Mouse (Mus musculus) bone marrow macrophage, adult 2 months (primary cell): ENCODE results near the gene Mtmr11. TPM values are rescaled to one million over a fixed set of nuclear protein-coding genes. Genes with fewer than 3 reads are reported as not detected.
"Not testable (repeated sequence)": the region's sequence is repeated elsewhere in the genome, so short reads cannot be mapped to it uniquely, and the experiment has no call there.

Experiments
- H3K27ac ChIP-seq: 2 replicates; pipeline ENCODE4 v1.5.1; 2012; ENCODE audit warnings: low read depth, low read length; ENCODE audit not compliant: insufficient read depth
- H3K4me1 ChIP-seq: 2 replicates; pipeline ENCODE4 v1.6.1; 2012; ENCODE audit warnings: low read length; ENCODE audit not compliant: control insufficient read depth, insufficient read depth
- H3K4me3 ChIP-seq: 2 replicates; pipeline ENCODE4 v1.5.1; 2012; ENCODE audit warnings: mild to moderate bottlenecking, low read length, moderate library complexity; ENCODE audit not compliant: insufficient read depth
- CTCF ChIP-seq: IDR thresholded peaks from 2 replicates; pipeline ENCODE4 v1.5.1; 2012; ENCODE audit warnings: low read depth, mild to moderate bottlenecking, low read length, moderate library complexity
- POLR2A ChIP-seq: IDR thresholded peaks from 2 replicates; pipeline ENCODE4 v1.6.1; 2012; ENCODE audit warnings: mild to moderate bottlenecking, low read depth, low read length, borderline replicate concordance
- polyA plus RNA-seq: library from polyadenylated mRNA; stranded (reverse); fragments of >200 nt; gene quantifications from 2 replicates; pipeline ENCODE4 v1.2.4, GENCODE M21; 2012; ENCODE audit not compliant: missing spikeins, insufficient read depth, insufficient read length

The Mtmr11 gene
- polyA plus RNA-seq, 1 experiment = 14.4 TPM

DNA sequence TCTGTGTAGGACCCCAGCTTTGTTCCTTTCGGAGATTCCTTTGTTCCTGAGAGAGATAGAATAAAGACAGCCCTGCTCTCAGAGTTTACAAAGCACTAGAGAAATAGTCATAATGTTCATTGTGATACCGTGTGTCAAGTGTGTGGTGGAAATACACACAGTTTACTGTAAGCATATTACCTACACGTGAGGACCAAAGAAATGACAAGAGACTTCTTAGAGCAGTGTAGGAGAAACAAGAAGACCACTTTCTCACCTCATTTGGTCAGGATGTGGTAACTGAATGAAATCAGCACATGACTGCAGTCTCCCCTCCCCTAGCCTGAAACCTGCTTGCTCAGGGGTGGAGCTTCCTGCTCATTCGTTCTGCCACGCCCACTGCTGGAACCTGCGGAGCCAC lies 36.4 kb downstream of the Mtmr11 start:
- H3K27ac ChIP-seq = no peak overlapping the region
- TF ChIP-seq CTCF (no peak), POLR2A (no peak)
- 0 out of 2 replicates have a peak overlapping the region, but pooled peaks have one; percentile 9 for H3K4me3 ChIP-seq
- peaks cover 11% of the 10 kb centered on the region for H3K4me1 ChIP-seq

DNA sequence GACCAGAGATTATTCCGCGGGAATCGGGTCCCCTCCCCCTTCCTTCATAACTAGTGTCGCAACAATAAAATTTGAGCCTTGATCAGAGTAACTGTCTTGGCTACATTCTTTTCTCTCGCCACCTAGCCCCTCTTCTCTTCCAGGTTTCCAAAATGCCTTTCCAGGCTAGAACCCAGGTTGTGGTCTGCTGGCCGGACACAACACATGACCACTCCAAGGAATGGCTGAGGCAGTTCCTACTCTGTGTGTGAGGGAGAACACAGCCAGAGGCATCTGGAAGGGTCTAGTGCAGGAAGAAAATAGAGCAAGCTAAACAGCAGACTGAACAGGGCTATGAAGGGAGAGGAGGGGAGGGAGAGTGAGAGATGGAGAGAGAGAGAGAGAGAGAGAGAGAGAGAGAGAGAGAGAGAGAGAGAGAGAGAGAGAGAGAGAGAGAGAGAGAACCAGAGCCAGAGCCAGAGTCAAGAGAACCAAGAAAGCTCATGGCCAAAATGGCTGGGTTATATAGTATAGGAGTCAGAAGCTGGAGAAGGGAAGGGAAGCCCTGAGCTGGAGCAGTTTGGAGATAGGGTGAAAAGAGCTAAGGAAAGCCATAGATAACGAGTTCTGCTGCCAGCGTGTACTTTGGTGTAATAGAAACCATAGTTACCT lies 36.9 kb downstream of the Mtmr11 start:
- not testable (repeated sequence) for H3K4me3 ChIP-seq, H3K27ac ChIP-seq
- peaks cover 11% of the 10 kb centered on the region for H3K4me1 ChIP-seq

DNA sequence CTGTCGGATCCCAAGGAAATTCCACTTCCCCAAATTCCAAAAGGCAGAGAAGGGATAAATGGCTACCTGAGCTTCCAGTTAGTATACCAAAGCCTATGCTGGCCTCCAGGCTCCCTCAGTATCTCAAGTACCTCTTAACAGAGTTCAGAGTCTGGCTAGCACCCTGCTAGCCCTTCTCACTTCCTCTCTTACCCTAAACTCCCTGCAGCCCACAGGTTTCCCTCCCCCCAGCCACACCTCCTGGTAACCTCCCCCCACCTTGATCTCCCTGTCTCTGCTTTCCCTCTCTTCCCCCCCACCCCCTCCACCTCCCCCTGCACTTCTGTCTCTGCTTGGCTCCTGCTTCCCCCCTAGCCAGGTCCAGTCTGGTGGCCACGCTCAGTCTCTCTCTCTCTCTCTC lies 37.9 kb downstream of the Mtmr11 start:
- no peak overlapping the region for H3K4me3 ChIP-seq
- H3K4me1 ChIP-seq = peaks cover 11% of the 10 kb centered on the region
- no peak for TF ChIP-seq POLR2A
- no peak for TF ChIP-seq CTCF
- H3K27ac ChIP-seq = no peak overlapping the region

DNA sequence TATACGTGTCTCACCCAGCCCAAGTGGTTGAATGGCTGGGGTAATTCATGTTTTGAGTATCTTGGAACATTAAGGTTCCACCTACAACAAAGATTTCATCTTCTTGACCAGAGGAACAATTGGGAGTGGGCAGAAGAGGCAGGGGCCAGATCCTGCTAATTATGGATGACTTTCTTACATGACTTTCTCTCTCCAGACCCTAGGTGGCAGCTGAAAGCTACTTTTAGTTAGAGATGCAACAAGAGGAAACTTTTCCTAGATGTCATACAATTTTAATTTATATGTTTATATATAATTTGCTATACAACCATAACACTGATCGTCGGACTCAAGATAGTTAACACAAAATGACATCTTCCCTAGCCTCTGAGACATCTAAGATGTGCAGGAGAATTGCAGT lies 46.0 kb downstream of the Mtmr11 start:
- Histone ChIP-seq H3K27ac (no peak overlapping the region), H3K4me3 (no peak overlapping the region), H3K4me1 (no peaks in the 10 kb centered on the region)
- TF ChIP-seq CTCF (no peak), POLR2A (no peak)

DNA sequence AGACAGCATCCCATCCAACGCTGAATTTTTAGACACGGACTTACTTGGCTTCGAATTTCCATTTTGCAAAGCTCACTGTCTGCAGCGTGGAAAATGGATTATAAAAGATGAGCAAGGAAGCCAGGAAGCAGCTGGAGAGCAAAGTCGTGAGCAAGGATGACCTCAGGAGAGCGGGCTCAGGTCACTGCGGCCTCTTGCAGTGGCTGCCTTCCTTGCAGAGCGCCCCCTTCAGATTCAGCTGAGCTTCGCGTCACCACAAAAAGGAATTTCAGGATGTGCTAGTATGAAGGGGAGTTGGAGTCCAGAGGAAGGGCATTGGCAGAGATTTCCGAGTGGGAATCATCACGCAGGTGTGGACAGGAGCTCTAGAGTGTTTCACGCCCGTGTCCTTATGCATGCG lies 47.4 kb downstream of the Mtmr11 start:
- H3K27ac ChIP-seq = no peak overlapping the region
- H3K4me1 ChIP-seq = peaks cover 3% of the 10 kb centered on the region; the same call in 1 of the 2 replicates
- no peak overlapping the region for H3K4me3 ChIP-seq
- TF ChIP-seq CTCF (0 out of 2 replicates have a peak, but pooled peaks have one; percentile 13), POLR2A (no peak)

DNA sequence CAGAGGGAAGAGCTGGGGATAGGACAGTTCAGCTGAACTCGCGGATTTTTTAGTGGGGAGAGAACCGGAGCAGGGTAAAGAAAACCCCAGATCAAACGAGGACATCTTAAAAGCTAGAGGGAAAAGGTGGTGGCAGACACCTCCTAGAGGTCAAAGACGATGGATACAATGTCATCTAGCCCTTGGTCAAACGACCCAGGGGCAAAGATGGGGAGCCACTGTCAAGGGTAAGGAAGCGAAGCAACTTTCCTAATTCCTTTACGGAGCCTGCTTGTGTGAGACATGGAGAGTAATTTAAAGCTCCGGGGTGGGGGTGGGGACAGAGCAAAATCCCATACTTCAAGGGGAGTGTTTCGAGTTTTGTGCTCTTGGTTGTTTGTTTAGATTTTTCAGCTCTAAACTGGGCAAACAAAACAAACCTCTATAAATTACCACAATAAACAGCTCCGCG lies 57.4 kb downstream of the Mtmr11 start:
- peak; percentile 47; the same call in 1 of the 2 replicates for TF ChIP-seq CTCF
- no peak for TF ChIP-seq POLR2A

DNA sequence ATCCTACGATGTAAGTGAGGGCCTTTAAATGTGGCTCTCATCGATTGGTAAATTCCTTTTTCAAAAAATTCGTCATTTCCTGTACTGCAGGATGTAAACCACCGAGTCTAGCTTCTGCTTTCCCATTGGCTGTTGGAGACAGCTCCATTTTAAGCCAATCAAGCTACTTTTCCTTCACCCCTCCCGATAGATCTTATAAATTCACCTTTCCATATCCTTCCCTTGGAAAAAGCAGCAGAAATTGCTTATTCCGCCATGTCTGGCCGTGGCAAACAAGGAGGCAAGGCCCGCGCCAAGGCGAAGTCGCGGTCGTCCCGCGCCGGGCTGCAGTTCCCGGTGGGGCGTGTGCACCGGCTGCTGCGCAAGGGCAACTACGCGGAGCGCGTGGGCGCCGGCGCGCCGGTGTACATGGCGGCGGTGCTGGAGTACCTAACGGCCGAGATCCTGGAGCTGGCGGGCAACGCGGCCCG lies 57.9 kb downstream of the Mtmr11 start, which contains the start of the genes Bola1 and Hist2h2ab:
Gene Bola1, minus strand, starts transcription at position 49 of the 470 bp plus-strand sequence.
Gene Hist2h2ab, plus strand, starts transcription at position 205 of the 470 bp plus-strand sequence.
- Histone ChIP-seq H3K27ac (peak within 1 kb of the TSS; percentile 94), H3K4me1 (peaks cover 14% of the 10 kb centered on the region), H3K4me3 (peak within 1 kb of the TSS; percentile 83)
- TF ChIP-seq CTCF (no peak), POLR2A (no peak)

More for the DNA sequence above, 57.4 kb downstream of the Mtmr11 start:
- peak overlapping the region; percentile 83 for H3K4me3 ChIP-seq
- H3K4me1 ChIP-seq = peaks cover 11% of the 10 kb centered on the region
- peak overlapping the region; percentile 94 for H3K27ac ChIP-seq

DNA sequence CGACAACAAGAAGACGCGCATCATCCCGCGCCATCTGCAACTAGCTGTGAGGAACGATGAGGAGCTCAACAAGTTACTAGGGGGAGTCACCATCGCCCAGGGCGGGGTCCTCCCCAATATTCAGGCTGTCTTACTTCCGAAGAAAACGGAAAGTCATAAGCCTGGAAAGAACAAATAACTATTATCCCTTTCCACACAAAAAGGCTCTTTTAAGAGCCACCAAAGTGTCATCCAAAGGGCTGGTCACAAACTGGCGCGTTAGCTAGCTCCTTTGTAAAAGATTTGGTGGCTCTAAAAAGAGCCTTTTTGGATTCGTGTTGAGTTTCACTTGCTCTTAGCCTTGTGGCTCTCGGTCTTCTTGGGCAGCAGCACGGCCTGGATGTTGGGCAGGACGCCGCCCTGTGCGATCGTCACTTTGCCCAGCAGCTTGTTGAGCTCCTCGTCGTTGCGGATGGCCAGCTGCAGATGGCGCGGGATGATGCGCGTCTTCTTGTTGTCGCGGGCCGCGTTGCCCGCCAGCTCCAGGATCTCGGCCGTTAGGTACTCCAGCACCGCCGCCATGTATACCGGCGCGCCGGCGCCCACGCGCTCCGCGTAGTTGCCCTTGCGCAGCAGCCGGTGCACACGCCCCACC lies 58.4 kb downstream of the Mtmr11 start:
- Histone ChIP-seq H3K4me1 (peaks cover 20% of the 10 kb centered on the region), H3K27ac (peak overlapping the region; percentile 94), H3K4me3 (peak overlapping the region; percentile 83)
- 0 out of 2 replicates have a peak, but pooled peaks have one; percentile 3 for TF ChIP-seq POLR2A

DNA sequence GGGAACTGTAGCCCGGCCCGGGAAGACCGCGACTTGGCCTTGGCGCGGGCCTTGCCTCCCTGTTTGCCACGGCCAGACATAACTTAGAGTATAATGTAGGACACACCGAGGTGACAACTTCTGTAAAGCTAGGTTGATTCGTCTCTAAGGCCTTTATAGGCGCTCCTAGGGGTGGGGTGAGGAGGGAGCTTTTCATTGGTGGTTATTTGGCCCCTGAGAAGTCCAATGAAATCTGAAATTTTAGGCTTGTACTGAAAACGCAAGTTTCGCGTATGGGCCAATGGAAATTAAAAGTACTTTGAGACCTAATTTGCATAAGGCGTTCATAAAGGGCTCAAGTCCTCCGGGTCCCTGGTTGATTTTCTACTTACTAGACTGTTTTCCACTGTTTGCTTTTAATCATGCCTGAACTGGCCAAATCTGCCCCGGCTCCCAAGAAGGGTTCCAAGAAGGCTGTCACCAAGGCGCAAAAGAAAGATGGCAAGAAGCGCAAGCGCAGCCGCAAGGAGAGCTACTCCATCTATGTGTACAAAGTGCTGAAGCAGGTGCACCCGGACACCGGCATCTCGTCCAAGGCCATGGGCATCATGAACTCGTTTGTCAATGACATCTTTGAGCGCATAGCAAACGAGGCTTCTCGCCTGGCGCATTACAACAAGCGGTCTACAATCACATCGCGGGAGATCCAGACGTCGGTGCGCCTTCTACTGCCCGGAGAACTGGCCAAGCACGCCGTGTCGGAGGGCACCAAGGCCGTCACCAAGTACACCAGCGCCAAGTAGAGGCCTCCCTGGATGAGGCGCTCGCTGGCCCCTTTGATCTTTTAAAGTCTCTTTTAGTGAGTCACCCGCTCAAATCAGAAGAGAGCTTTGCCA lies 59.2 kb downstream of the Mtmr11 start, which contains the start of the genes Hist2h2ac and Hist2h2be:
Gene Hist2h2ac, minus strand, starts transcription at position 116 of the 875 bp plus-strand sequence.
Gene Hist2h2be, plus strand, starts transcription at position 355 of the 875 bp plus-strand sequence.
- 0 out of 2 replicates have a peak, but pooled peaks have one; percentile 85 for TF ChIP-seq POLR2A
- no peak for TF ChIP-seq CTCF
- H3K27ac ChIP-seq = peak within 1 kb of the TSS; percentile 94
- peaks cover 27% of the 10 kb centered on the region for H3K4me1 ChIP-seq
- peak within 1 kb of the TSS; percentile 83 for H3K4me3 ChIP-seq

Other genes with a start within 250 kb of the Mtmr11 start
- 134 and 150 TPM in 2 replicates for gene Anp32e, start 232.8 kb upstream of the Mtmr11 start, polyA plus RNA-seq
- 298 and 305 TPM in 2 replicates for gene Plekho1, start 166.0 kb upstream of the Mtmr11 start, polyA plus RNA-seq
- gene Vps45, start 103.5 kb upstream of the Mtmr11 start, polyA plus RNA-seq = 18.6 and 22.9 TPM in 2 replicates
- gene Otud7b, start 57.5 kb upstream of the Mtmr11 start, polyA plus RNA-seq = 4.7 and 5.1 TPM in 2 replicates
- gene Sf3b4, start 10.3 kb downstream of the Mtmr11 start, polyA plus RNA-seq = 53.7 and 62.7 TPM in 2 replicates
- gene Sv2a, start 19.1 kb downstream of the Mtmr11 start, polyA plus RNA-seq = 0.64 and 0.92 TPM in 2 replicates
- gene Bola1, start 57.7 kb downstream of the Mtmr11 start, polyA plus RNA-seq = 14.1 and 19.0 TPM in 2 replicates
- not detected in 2 replicates for gene Hist2h2ab, start 57.9 kb downstream of the Mtmr11 start, polyA plus RNA-seq
- gene Hist2h2ac, start 58.9 kb downstream of the Mtmr11 start, polyA plus RNA-seq = not detected in 2 replicates
- gene Hist2h2be, start 59.1 kb downstream of the Mtmr11 start, polyA plus RNA-seq = 13.0 and 13.9 TPM in 2 replicates
- gene Hist2h3c2, start 77.1 kb downstream of the Mtmr11 start, polyA plus RNA-seq = 2.4 and 13.5 TPM in 2 replicates
- gene Hist2h2aa2, start 78.3 kb downstream of the Mtmr11 start, polyA plus RNA-seq = 14.5 and 22.9 TPM in 2 replicates
- not detected in 2 replicates for gene Hist2h2aa1, start 83.5 kb downstream of the Mtmr11 start, polyA plus RNA-seq
- 4.9 and 7.4 TPM in 2 replicates for gene Hist2h3c1, start 84.7 kb downstream of the Mtmr11 start, polyA plus RNA-seq
- 1.9 and 3.1 TPM in 2 replicates for gene Hist2h4, start 101.3 kb downstream of the Mtmr11 start, polyA plus RNA-seq
- 4.8 and 5.0 TPM in 2 replicates for gene Hist2h3b, start 106.7 kb downstream of the Mtmr11 start, polyA plus RNA-seq
- gene Hist2h2bb, start 107.7 kb downstream of the Mtmr11 start, polyA plus RNA-seq = 3.1 and 3.6 TPM in 2 replicates
- 153 and 166 TPM in 2 replicates for gene Fcgr1, start 132.0 kb downstream of the Mtmr11 start, polyA plus RNA-seq